Mouse (Mus musculus) kidney, embryonic 14.5 days (tissue): ENCODE measurements at regions not wholly inside any gene's neighbourhood (a gene's known extent, or its start where the extent isn't known, plus 50 kb on each side); places are given as distances from the start of the nearest gene placed in this dataset.

Experiments used
- ATAC-seq: fragments of 200-750 bp; cut with Nextera tagmentation; 2 replicates; pipeline ENCODE4 v1.8.0; 2017; ENCODE audit warnings: moderate number of reproducible peaks, mild to moderate bottlenecking, moderate TSS enrichment, moderate library complexity; ENCODE audit not compliant: low FRiP score, low TSS enrichment
- H3K27ac ChIP-seq: fragments of 300-500 bp; sonication (generic); 2 replicates; pipeline ENCODE4 v1.5.1; 2014; ENCODE audit warnings: low read depth, mild to moderate bottlenecking, low read length, moderate library complexity, mixed read lengths
- H3K27me3 ChIP-seq: fragments of 300-500 bp; sonication (generic); 2 replicates; pipeline ENCODE4 v1.6.1; 2014; ENCODE audit warnings: mild to moderate bottlenecking, low read length; ENCODE audit not compliant: control insufficient read depth, insufficient read depth
- H3K36me3 ChIP-seq: fragments of 300-500 bp; sonication (generic); 2 replicates; pipeline ENCODE4 v1.6.1; 2014; ENCODE audit warnings: low read length, mixed read lengths; ENCODE audit not compliant: control insufficient read depth, insufficient read depth
- H3K4me1 ChIP-seq: fragments of 300-500 bp; sonication (generic); 2 replicates; pipeline ENCODE4 v1.6.1; 2014; ENCODE audit warnings: low read length, mixed read lengths; ENCODE audit not compliant: control insufficient read depth, insufficient read depth
- H3K4me2 ChIP-seq: fragments of 300-500 bp; sonication (generic); replicated peaks from 2 replicates; pipeline ENCODE4 v1.6.1; 2014; ENCODE audit warnings: low read depth, mild to moderate bottlenecking, low read length
- H3K4me3 ChIP-seq: fragments of 300-500 bp; sonication (generic); 2 replicates; pipeline ENCODE4 v1.5.1; 2014; ENCODE audit warnings: mild to moderate bottlenecking, low read length
- H3K9ac ChIP-seq: fragments of 300-500 bp; sonication (generic); 2 replicates; pipeline ENCODE4 v1.6.1; 2014; ENCODE audit warnings: low read depth, mild to moderate bottlenecking, low read length, moderate library complexity
- H3K9me3 ChIP-seq: fragments of 300-500 bp; sonication (generic); 2 replicates; pipeline ENCODE4 v1.6.1; 2016; ENCODE audit warnings: low read length; ENCODE audit not compliant: control insufficient read depth
- WGBS: fragments of 180-500 bp; shearing (Covaris S2); extraction: QIAGEN DNeasy Blood & Tissue Kit; methylation state at CpG from one replicate; pipeline ENCODE4 v1.1.7; 2014; 5-methylcytosine and 5-hydroxymethylcytosine counted together

DNA sequence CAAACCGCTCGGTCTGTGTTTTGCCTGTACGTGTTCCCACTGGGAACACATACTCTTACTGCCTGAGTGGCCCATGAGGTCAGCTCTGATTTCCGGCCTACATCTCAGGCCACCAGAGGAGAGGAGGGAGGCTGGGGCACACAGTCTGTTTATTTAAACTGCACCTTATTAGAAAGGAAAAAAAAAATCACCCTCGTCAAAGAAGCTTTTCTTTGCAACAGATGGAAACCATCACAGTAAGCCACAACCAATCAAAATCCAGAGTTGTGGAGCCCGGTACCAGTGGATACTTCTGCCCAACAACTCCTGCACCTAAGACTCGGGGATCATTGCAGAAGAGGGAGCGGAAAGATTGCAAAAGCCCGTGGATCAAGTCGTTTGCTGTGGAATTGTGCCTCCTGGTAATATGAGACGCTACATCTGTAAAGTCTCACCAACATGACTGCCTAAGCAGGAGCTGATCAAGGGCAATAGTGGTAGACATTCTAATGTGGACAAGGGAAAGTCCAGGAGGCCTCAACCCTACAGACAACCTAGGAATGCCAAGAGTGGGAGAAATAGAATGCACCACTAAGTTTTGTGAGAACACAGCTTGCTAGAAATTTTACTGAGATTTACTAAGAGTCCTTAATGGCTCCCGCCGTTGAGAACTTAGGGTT is 60.5 kb downstream of the Uqcrfs1 start:
- ATAC-seq, result peak; percentile 83
- Histone ChIP-seq H3K27me3 (no peaks in the 10 kb centered on the region), H3K4me1 (0 out of 2 replicates have a peak, but pooled peaks cover 5% of the 10 kb centered on the region), H3K4me3 (no peak overlapping the region), H3K4me2 (no peak overlapping the region; the same call in 1 of the 2 replicates), H3K9ac (no peak overlapping the region), H3K27ac (no peak overlapping the region), H3K36me3 (no peaks in the 10 kb centered on the region), H3K9me3 (no peaks in the 10 kb centered on the region)
- 30% methylated on average over 13 of the region's 13 CpGs for WGBS

DNA sequence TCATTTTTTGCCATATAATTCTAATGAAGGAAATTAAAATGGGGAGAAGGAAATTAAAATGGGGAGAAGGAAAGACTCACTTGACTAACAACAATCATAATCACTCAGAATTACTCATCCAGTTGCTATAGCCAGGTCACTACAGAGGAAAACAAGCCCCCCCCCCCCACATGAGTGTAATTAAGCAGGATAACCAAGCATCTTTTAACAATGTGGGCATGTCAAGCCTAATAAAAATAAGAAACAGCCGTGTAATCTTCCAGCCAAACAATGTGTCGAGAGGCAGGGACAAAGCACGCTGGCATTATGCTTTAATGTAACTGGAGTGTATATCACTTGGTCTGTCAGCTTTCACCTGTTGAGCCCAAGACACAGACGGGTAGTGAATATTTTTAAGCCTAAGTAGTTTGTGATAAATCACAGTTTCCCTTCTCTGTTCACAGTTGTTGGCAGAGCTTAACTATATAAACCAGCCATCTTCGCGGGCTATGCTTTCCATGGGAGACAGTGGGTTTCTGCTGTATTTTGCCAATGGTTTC is 66.0 kb downstream of the Uqcrfs1 start:
- Histone ChIP-seq H3K9me3 (no peaks in the 10 kb centered on the region; the same call in 1 of the 2 replicates), H3K36me3 (no peaks in the 10 kb centered on the region), H3K4me2 (no peak overlapping the region), H3K9ac (no peak overlapping the region), H3K27me3 (no peaks in the 10 kb centered on the region), H3K27ac (no peak overlapping the region), H3K4me1 (no peaks in the 10 kb centered on the region), H3K4me3 (no peak overlapping the region)
- no peak for ATAC-seq
- WGBS, result 33% methylated on average over 6 of the region's 6 CpGs

DNA sequence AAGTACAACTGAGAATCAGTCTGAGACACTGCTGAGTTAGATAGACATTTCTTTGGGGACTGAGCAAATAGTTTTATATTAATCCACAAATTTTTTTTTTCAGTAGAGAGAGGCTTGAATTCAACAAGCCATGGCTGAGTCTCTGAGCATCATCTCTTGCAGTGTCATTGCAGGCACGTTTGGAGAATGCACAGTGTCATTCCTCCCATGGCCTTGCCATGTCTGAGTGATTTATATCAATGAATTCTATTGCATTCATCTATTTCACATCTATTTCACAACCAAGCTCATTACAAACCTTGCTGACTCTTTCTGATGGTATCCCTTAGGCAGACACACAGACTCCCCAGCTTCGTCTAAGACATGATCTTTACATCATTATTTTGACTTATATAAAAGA is 66.6 kb downstream of the Uqcrfs1 start:
- Histone ChIP-seq H3K4me1 (no peaks in the 10 kb centered on the region), H3K4me3 (no peak overlapping the region), H3K36me3 (no peaks in the 10 kb centered on the region), H3K9ac (no peak overlapping the region), H3K9me3 (no peaks in the 10 kb centered on the region; the same call in 1 of the 2 replicates), H3K27ac (no peak overlapping the region), H3K4me2 (no peak overlapping the region), H3K27me3 (no peaks in the 10 kb centered on the region)
- ATAC-seq, result no peak
- WGBS, result 42% methylated on average over 2 of the region's 2 CpGs

DNA sequence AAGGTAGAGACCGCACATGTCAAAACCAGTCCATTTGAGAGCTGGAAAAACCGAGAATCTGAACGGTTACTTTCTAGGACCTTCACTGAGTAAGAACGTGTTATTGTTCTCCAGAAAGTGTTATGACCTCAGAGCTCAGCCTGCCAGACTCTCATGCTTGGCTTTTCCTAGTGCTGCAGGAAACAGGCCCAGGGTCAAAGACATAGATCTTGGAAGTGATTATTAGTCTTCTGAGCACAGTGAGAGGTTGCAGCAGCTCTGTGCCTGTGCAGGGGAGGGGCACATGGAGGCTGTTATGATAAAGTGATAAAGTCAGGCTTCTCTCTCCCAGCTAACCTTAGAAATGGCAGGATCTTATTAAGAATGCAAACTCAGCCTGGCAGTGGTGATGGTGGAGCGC is 73.9 kb downstream of the Uqcrfs1 start:
- ATAC-seq, result no peak
- 60% methylated on average over 5 of the region's 5 CpGs for WGBS

DNA sequence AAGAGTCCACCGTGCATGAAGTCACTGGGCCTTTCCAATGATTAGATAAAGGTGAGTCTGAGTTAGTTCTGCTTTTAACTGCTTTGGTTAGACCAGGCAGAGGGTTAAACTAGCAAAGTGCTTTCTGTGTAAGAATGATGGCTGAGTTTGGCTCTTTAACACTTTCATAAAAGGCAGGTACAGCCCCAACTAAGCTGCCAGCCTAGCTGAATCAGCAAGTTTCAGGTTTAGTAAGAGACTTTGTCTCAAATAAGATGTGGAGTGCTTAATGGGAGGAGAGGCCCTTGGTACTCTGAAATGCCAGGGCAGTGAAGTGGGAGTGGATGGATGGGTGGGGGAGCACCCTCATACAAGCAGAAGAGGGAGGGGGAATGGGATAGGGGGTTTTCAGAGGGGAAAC is 78.1 kb downstream of the Uqcrfs1 start:
- H3K27me3 ChIP-seq, result no peaks in the 10 kb centered on the region
- H3K9me3 ChIP-seq, result no peaks in the 10 kb centered on the region
- 89% methylated on average over 1 of the region's 1 CpGs for WGBS
- ATAC-seq, result no peak
- no peaks in the 10 kb centered on the region for H3K36me3 ChIP-seq
- H3K4me3 ChIP-seq, result no peak overlapping the region
- no peaks in the 10 kb centered on the region for H3K4me1 ChIP-seq
- no peak overlapping the region for H3K27ac ChIP-seq
- H3K9ac ChIP-seq, result no peak overlapping the region
- no peak overlapping the region for H3K4me2 ChIP-seq

More for the DNA sequence above, 73.9 kb downstream of the Uqcrfs1 start:
- Histone ChIP-seq H3K27ac (no peak overlapping the region), H3K9ac (no peak overlapping the region), H3K4me1 (no peaks in the 10 kb centered on the region), H3K27me3 (no peaks in the 10 kb centered on the region), H3K4me3 (no peak overlapping the region), H3K9me3 (no peaks in the 10 kb centered on the region), H3K36me3 (no peaks in the 10 kb centered on the region), H3K4me2 (no peak overlapping the region)

DNA sequence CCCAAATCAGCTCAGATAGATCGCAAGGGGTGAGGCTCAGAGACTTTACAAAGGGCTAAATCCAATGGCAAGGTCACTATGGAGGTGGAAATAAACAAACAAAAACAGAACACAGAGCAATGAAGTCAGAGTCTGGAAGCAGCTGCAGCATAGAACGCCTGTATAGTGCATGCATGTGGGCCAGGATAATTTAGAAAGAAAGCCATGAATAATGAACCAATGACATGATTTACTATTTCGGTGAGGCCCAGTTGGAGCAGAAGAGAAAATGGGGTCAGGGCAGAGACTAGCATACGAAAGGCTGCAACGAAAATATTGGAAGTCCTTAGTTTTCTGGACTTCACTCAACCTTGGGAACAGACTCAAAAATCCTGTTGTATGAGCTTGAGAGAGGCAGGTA is 79.7 kb downstream of the Uqcrfs1 start:
- peak; percentile 52; the same call in 1 of the 2 replicates for ATAC-seq
- Histone ChIP-seq H3K4me3 (no peak overlapping the region), H3K27ac (no peak overlapping the region), H3K4me2 (no peak overlapping the region), H3K36me3 (no peaks in the 10 kb centered on the region), H3K9ac (no peak overlapping the region), H3K9me3 (no peaks in the 10 kb centered on the region), H3K4me1 (no peaks in the 10 kb centered on the region), H3K27me3 (no peaks in the 10 kb centered on the region)
- WGBS, result 50% methylated on average over 5 of the region's 5 CpGs

DNA sequence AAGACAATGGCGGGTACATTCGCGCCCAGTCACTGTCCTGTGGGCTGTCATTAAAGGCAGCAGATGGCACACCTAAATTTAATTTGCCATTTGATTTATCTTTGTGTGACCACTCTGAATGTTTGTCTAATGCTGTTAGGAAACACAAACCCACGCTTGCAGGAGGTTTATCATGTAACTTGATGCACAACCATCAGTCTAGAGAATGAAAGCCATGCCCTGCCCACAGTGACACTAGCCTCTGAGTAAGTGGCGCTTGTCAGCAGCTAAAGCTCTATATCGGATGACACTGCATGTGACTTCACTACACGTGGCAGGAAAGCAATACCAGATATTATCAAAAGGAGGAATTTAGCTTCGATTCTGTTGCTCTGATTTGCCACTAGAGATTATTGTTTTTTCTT is 89.9 kb downstream of the Uqcrfs1 start:
- H3K36me3 ChIP-seq, result no peaks in the 10 kb centered on the region
- H3K9me3 ChIP-seq, result no peaks in the 10 kb centered on the region
- no peaks in the 10 kb centered on the region for H3K4me1 ChIP-seq
- peak; percentile 92 for ATAC-seq
- H3K4me3 ChIP-seq, result no peak overlapping the region
- H3K27me3 ChIP-seq, result no peaks in the 10 kb centered on the region
- no peak overlapping the region for H3K4me2 ChIP-seq
- no peak overlapping the region for H3K27ac ChIP-seq
- 32% methylated on average over 8 of the region's 8 CpGs for WGBS
- H3K9ac ChIP-seq, result no peak overlapping the region

DNA sequence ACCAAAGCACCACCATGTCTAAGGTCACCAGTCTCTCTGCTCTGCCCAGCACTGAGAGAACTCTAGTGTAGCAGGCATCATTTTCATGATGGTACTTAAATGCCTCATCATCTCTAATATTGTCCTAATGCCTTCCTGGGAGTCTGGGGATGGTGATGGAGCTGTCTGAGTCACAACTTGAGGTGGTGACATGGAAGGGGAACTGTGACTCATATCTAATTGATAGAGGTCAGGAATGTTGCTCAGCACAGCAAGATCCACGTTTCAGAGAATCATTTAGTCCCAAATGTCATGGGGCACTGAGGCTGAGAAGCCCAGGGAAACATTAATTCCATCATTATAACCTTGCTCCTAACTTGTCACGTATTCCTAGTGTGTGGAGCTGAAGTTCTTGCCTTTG is 93.0 kb downstream of the Uqcrfs1 start:
- Histone ChIP-seq H3K4me2 (no peak overlapping the region), H3K9me3 (no peaks in the 10 kb centered on the region), H3K4me1 (no peaks in the 10 kb centered on the region), H3K4me3 (no peak overlapping the region), H3K36me3 (no peaks in the 10 kb centered on the region), H3K27ac (no peak overlapping the region), H3K27me3 (no peaks in the 10 kb centered on the region), H3K9ac (no peak overlapping the region)
- 68% methylated on average over 2 of the region's 2 CpGs for WGBS
- ATAC-seq, result no peak

DNA sequence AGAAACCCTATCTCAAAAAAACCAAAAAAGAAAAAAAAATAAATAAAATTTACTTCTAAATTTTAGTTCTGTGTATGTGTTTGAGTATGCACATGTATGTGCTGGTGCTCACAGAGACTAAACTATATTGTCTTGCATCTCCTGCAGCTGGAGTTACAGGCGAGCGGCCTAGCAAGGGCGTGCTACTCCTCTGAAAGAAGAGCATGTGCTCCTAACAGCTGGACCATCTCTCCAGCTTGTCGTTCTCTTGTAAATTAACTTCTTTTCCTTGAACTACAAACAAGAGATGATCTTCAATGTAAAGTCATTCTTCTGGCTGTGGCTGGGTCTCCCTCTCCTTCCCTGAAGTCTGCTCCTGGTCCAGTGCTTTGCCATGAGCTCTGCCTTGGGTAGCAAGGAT is 96.3 kb downstream of the Uqcrfs1 start:
- Histone ChIP-seq H3K27ac (no peak overlapping the region), H3K4me1 (no peaks in the 10 kb centered on the region), H3K9ac (no peak overlapping the region), H3K4me3 (no peak overlapping the region), H3K9me3 (no peaks in the 10 kb centered on the region), H3K36me3 (no peaks in the 10 kb centered on the region), H3K4me2 (no peak overlapping the region), H3K27me3 (no peaks in the 10 kb centered on the region)
- ATAC-seq, result peak; percentile 60; the same call in 1 of the 2 replicates
- 49% methylated on average over 4 of the region's 4 CpGs for WGBS
